Mouse (Mus musculus): ENCODE measurements at regions not wholly inside any gene's neighbourhood (a gene's known extent, or its start where the extent isn't known, plus 50 kb on each side); places are given as distances from the start of the nearest gene placed in this dataset.
"Not testable (repeated sequence)": the region's sequence is repeated elsewhere in the genome, so short reads cannot be mapped to it uniquely, and the experiment has no call there.

- no peak for ATAC-seq (ENCODE audit: low FRiP score, low TSS enrichment)
- WGBS, result 77% methylated on average over 4 of the region's 4 CpGs
- H3K4me1 ChIP-seq (ENCODE audit: control insufficient read depth, insufficient read depth, low read length), result no peaks in the 10 kb centered on the region
- no peak overlapping the region for H3K9ac ChIP-seq (ENCODE audit: low read depth, low read length)
- H3K27me3 ChIP-seq (ENCODE audit: control insufficient read depth, insufficient read depth, low read length), result no peaks in the 10 kb centered on the region
- no peak overlapping the region for H3K27ac ChIP-seq (ENCODE audit: low read depth, low read length)
- no peaks in the 10 kb centered on the region for H3K36me3 ChIP-seq (ENCODE audit: control insufficient read depth, insufficient read depth, low read length)
- no peak overlapping the region for H3K4me3 ChIP-seq (ENCODE audit: low read length)
- H3K4me2 ChIP-seq (replicated peaks; ENCODE audit: low read depth, low read length), result no peak overlapping the region
- no peaks in the 10 kb centered on the region for H3K9me3 ChIP-seq (ENCODE audit: control insufficient read depth, low read length)
Observed at GRCm38 (mm10) chr2:117461541-117462290, 118.9 kb upstream of the Rasgrp1 start.

- 84% methylated on average over 2 of the region's 2 CpGs for WGBS
Observed at GRCm38 (mm10) chr2:117474885-117475542, 132.2 kb upstream of the Rasgrp1 start.

GRCm38 (mm10) chr2:117475561-117475960 is 132.8 kb upstream of the Rasgrp1 start:
- no peak for ATAC-seq (ENCODE audit: low FRiP score, low TSS enrichment)
- WGBS, result 54% methylated on average over 3 of the region's 3 CpGs
- H3K36me3 ChIP-seq (ENCODE audit: control insufficient read depth, insufficient read depth, low read length), result no peaks in the 10 kb centered on the region

More at GRCm38 (mm10) chr2:117474885-117475542, 132.2 kb upstream of the Rasgrp1 start:
- Histone ChIP-seq H3K4me1 (ENCODE audit: control insufficient read depth, insufficient read depth, low read length) (no peaks in the 10 kb centered on the region), H3K9me3 (ENCODE audit: control insufficient read depth, low read length) (no peaks in the 10 kb centered on the region), H3K4me3 (ENCODE audit: low read length) (no peak overlapping the region), H3K27me3 (ENCODE audit: control insufficient read depth, insufficient read depth, low read length) (no peaks in the 10 kb centered on the region), H3K36me3 (ENCODE audit: control insufficient read depth, insufficient read depth, low read length) (no peaks in the 10 kb centered on the region), H3K27ac (ENCODE audit: low read depth, low read length) (no peak overlapping the region), H3K9ac (ENCODE audit: low read depth, low read length) (no peak overlapping the region), H3K4me2 (replicated peaks; ENCODE audit: low read depth, low read length) (no peak overlapping the region)
- no peak for ATAC-seq (ENCODE audit: low FRiP score, low TSS enrichment)

GRCm38 (mm10) chr2:117477503-117477902 is 134.7 kb upstream of the Rasgrp1 start:
- H3K36me3 ChIP-seq (ENCODE audit: control insufficient read depth, insufficient read depth, low read length); ATAC-seq (ENCODE audit: low FRiP score, low TSS enrichment); H3K4me3 ChIP-seq (ENCODE audit: low read length); H3K9ac ChIP-seq (ENCODE audit: low read depth, low read length); H3K4me1 ChIP-seq (ENCODE audit: control insufficient read depth, insufficient read depth, low read length); H3K27me3 ChIP-seq (ENCODE audit: control insufficient read depth, insufficient read depth, low read length); H3K9me3 ChIP-seq (ENCODE audit: control insufficient read depth, low read length); H3K4me2 ChIP-seq (replicated peaks; ENCODE audit: low read depth, low read length); H3K27ac ChIP-seq (ENCODE audit: low read depth, low read length): not testable (repeated sequence)
- WGBS, result 81% methylated on average over 10 of the region's 11 CpGs

More at GRCm38 (mm10) chr2:117475561-117475960, 132.8 kb upstream of the Rasgrp1 start:
- no peaks in the 10 kb centered on the region for H3K4me1 ChIP-seq (ENCODE audit: control insufficient read depth, insufficient read depth, low read length)
- no peak overlapping the region for H3K9ac ChIP-seq (ENCODE audit: low read depth, low read length)
- H3K27ac ChIP-seq (ENCODE audit: low read depth, low read length), result no peak overlapping the region
- H3K4me3 ChIP-seq (ENCODE audit: low read length), result no peak overlapping the region
- no peak overlapping the region for H3K4me2 ChIP-seq (replicated peaks; ENCODE audit: low read depth, low read length)
- H3K27me3 ChIP-seq (ENCODE audit: control insufficient read depth, insufficient read depth, low read length), result no peaks in the 10 kb centered on the region
- H3K9me3 ChIP-seq (ENCODE audit: control insufficient read depth, low read length), result no peaks in the 10 kb centered on the region

GRCm38 (mm10) chr2:117479244-117480009 is 136.6 kb upstream of the Rasgrp1 start:
- H3K27me3 ChIP-seq (ENCODE audit: control insufficient read depth, insufficient read depth, low read length); H3K4me2 ChIP-seq (replicated peaks; ENCODE audit: low read depth, low read length); H3K36me3 ChIP-seq (ENCODE audit: control insufficient read depth, insufficient read depth, low read length); H3K4me3 ChIP-seq (ENCODE audit: low read length); ATAC-seq (ENCODE audit: low FRiP score, low TSS enrichment); H3K4me1 ChIP-seq (ENCODE audit: control insufficient read depth, insufficient read depth, low read length); H3K27ac ChIP-seq (ENCODE audit: low read depth, low read length); H3K9ac ChIP-seq (ENCODE audit: low read depth, low read length); H3K9me3 ChIP-seq (ENCODE audit: control insufficient read depth, low read length): not testable (repeated sequence)
- WGBS, result 82% methylated on average over 16 of the region's 16 CpGs

- Histone ChIP-seq H3K4me1 (ENCODE audit: control insufficient read depth, insufficient read depth, low read length) (no peaks in the 10 kb centered on the region), H3K9ac (ENCODE audit: low read depth, low read length) (no peak overlapping the region), H3K27me3 (ENCODE audit: control insufficient read depth, insufficient read depth, low read length) (no peaks in the 10 kb centered on the region), H3K27ac (ENCODE audit: low read depth, low read length) (no peak overlapping the region), H3K4me3 (ENCODE audit: low read length) (no peak overlapping the region), H3K9me3 (ENCODE audit: control insufficient read depth, low read length) (no peaks in the 10 kb centered on the region), H3K36me3 (ENCODE audit: control insufficient read depth, insufficient read depth, low read length) (no peaks in the 10 kb centered on the region), H3K4me2 (replicated peaks; ENCODE audit: low read depth, low read length) (no peak overlapping the region)
- no peak for ATAC-seq (ENCODE audit: low FRiP score, low TSS enrichment)
- WGBS, result 95% methylated on average over 2 of the region's 2 CpGs
Observed at GRCm38 (mm10) chr2:117486447-117486846, 143.6 kb upstream of the Rasgrp1 start.

GRCm38 (mm10) chr2:117498565-117498964 is 155.8 kb upstream of the Rasgrp1 start:
- Histone ChIP-seq H3K4me1 (ENCODE audit: control insufficient read depth, insufficient read depth, low read length) (no peaks in the 10 kb centered on the region), H3K4me2 (replicated peaks; ENCODE audit: low read depth, low read length) (no peak overlapping the region), H3K27me3 (ENCODE audit: control insufficient read depth, insufficient read depth, low read length) (no peaks in the 10 kb centered on the region), H3K9ac (ENCODE audit: low read depth, low read length) (no peak overlapping the region), H3K9me3 (ENCODE audit: control insufficient read depth, low read length) (no peaks in the 10 kb centered on the region), H3K27ac (ENCODE audit: low read depth, low read length) (no peak overlapping the region), H3K36me3 (ENCODE audit: control insufficient read depth, insufficient read depth, low read length) (no peaks in the 10 kb centered on the region), H3K4me3 (ENCODE audit: low read length) (no peak overlapping the region)
- ATAC-seq (ENCODE audit: low FRiP score, low TSS enrichment), result no peak
- 68% methylated on average over 5 of the region's 5 CpGs for WGBS

- ATAC-seq (ENCODE audit: low FRiP score, low TSS enrichment), result no peak
- H3K9ac ChIP-seq (ENCODE audit: low read depth, low read length), result no peak overlapping the region
- no peaks in the 10 kb centered on the region for H3K36me3 ChIP-seq (ENCODE audit: control insufficient read depth, insufficient read depth, low read length)
- no peaks in the 10 kb centered on the region for H3K4me1 ChIP-seq (ENCODE audit: control insufficient read depth, insufficient read depth, low read length)
- no peak overlapping the region for H3K4me3 ChIP-seq (ENCODE audit: low read length)
- no peaks in the 10 kb centered on the region for H3K27me3 ChIP-seq (ENCODE audit: control insufficient read depth, insufficient read depth, low read length)
- H3K9me3 ChIP-seq (ENCODE audit: control insufficient read depth, low read length), result no peaks in the 10 kb centered on the region
- H3K27ac ChIP-seq (ENCODE audit: low read depth, low read length), result no peak overlapping the region
- H3K4me2 ChIP-seq (replicated peaks; ENCODE audit: low read depth, low read length), result no peak overlapping the region
Observed at GRCm38 (mm10) chr2:117502611-117503010, 159.8 kb upstream of the Rasgrp1 start.

GRCm38 (mm10) chr2:117511737-117512136 is 168.9 kb upstream of the Rasgrp1 start:
- no peak for ATAC-seq (ENCODE audit: low FRiP score, low TSS enrichment)
- Histone ChIP-seq H3K27me3 (ENCODE audit: control insufficient read depth, insufficient read depth, low read length) (no peaks in the 10 kb centered on the region), H3K9me3 (ENCODE audit: control insufficient read depth, low read length) (no peaks in the 10 kb centered on the region), H3K4me2 (replicated peaks; ENCODE audit: low read depth, low read length) (no peak overlapping the region), H3K9ac (ENCODE audit: low read depth, low read length) (no peak overlapping the region), H3K4me3 (ENCODE audit: low read length) (no peak overlapping the region), H3K27ac (ENCODE audit: low read depth, low read length) (no peak overlapping the region), H3K36me3 (ENCODE audit: control insufficient read depth, insufficient read depth, low read length) (no peaks in the 10 kb centered on the region), H3K4me1 (ENCODE audit: control insufficient read depth, insufficient read depth, low read length) (no peaks in the 10 kb centered on the region)
- WGBS, result 71% methylated on average over 3 of the region's 3 CpGs
